Mouse (Mus musculus) G1E (cell line): ENCODE measurements around the gene Ccdc73.

Experiments
- CTCF ChIP-seq: IDR thresholded peaks from 2 replicates; pipeline ENCODE4 v1.5.1; 2012; ENCODE audit warnings: low read depth, low read length, inconsistent platforms, mixed read lengths
- GATA2 ChIP-seq: IDR thresholded peaks from 2 replicates; pipeline ENCODE4 v1.6.1; 2012; ENCODE audit warnings: low read depth, low read length, inconsistent platforms, borderline replicate concordance
- TAL1 ChIP-seq: conservative IDR thresholded peaks from 2 replicates; pipeline ENCODE4 v1.6.1; 2012; ENCODE audit warnings: low read depth, low read length, inconsistent platforms, mixed read lengths

DNA sequence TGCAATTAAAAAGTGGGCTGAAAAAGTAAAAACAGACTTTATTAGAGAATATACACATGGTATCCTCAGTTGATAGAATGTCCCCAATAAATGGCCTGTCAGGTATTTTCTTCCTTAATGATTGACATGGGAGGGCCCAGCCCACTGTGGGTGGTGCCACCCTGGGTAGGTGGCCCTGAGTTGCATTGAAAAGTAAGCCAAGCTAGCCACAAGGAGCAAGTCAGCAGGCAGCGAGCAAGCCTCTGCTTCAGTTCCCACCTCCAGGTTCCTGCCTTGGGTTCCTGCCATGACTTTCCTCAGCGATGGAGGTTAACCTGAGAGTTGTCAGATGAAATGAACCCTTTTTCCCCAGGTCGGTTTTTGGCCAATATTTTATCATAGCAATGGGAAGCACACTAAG lies 150.2 kb downstream of the Ccdc73 start:
- TF ChIP-seq CTCF, result no peak
- TF ChIP-seq TAL1, result no peak
- TF ChIP-seq GATA2, result no peak
